Mouse (Mus musculus) E14TG2a.4 (cell line): ENCODE results near the gene Ube2l3.

Experiments used
- CTCF ChIP-seq: conservative IDR thresholded peaks from 2 replicates; pipeline ENCODE4 v1.5.1; 2014; ENCODE audit warnings: low read length
- NANOG ChIP-seq: IDR thresholded peaks from 2 replicates; pipeline ENCODE4 v1.6.1; 2014; ENCODE audit warnings: borderline replicate concordance, low read length, mixed read lengths
- POU5F1 ChIP-seq: IDR thresholded peaks from 2 replicates; pipeline ENCODE4 v1.6.1; 2014; ENCODE audit warnings: low read length, borderline replicate concordance

- no peak for TF ChIP-seq CTCF
- TF ChIP-seq NANOG, result no peak
- no peak for TF ChIP-seq POU5F1
Measured at GRCm38 (mm10) chr16:17182136-17182535, 20.3 kb downstream of the Ube2l3 start.
